Mouse (Mus musculus): ENCODE results near the gene Rtl10. TPM values are rescaled to one million over a fixed set of nuclear protein-coding genes. Genes with fewer than 3 reads are reported as not detected.

Rtl10 gene
- total RNA-seq, 2 experiments from 2014 or later = 3.9 to 4.1 TPM

Other genes with a start within 250 kb of the Rtl10 start
- gene Gm49776, start 240.6 kb upstream of the Rtl10 start, total RNA-seq (2021) = not detected
- gene Dgcr8, start 209.7 kb upstream of the Rtl10 start, total RNA-seq (2021) = 10 to 100 TPM; 10.9 to 12.4 TPM
- gene Tango2, start 150.8 kb upstream of the Rtl10 start, total RNA-seq (2021) = 100 to 1,000 TPM; 170 to 176 TPM
- 10 to 100 TPM; 13.1 to 15.1 TPM for gene Arvcf, start 150.7 kb upstream of the Rtl10 start, total RNA-seq (2021)
- 10 to 100 TPM; 42.9 to 44.4 TPM for gene Txnrd2, start 72.5 kb upstream of the Rtl10 start, total RNA-seq (2021)
- gene Comt, start 72.0 kb upstream of the Rtl10 start, total RNA-seq (2021) = 100 to 1,000 TPM; 123 to 141 TPM
- gene Gnb1l, start 188 bp upstream of the Rtl10 start, total RNA-seq (2021) = 1 to 10 TPM; 6.1 to 6.4 TPM
- 1 to 10 TPM; 1.1 to 1.3 TPM for gene Tbx1, start 91.8 kb downstream of the Rtl10 start, total RNA-seq (2021)
- gene Gp1bb, start 123.5 kb downstream of the Rtl10 start, total RNA-seq (2021) = under 1 TPM; 0.27 to 0.67 TPM
- 1 to 10 TPM in 1 of 2 experiments, under 1 TPM in 1; 0.15 to 1.1 TPM for gene Gm49601, start 127.5 kb downstream of the Rtl10 start, total RNA-seq (2021)
- 1 to 10 TPM; 3.9 to 4.1 TPM for gene Sept5, start 131.1 kb downstream of the Rtl10 start, total RNA-seq (2021)